Comparison of ENCODE assay signal across 15 mouse cellular contexts in the genomic region with DNA sequence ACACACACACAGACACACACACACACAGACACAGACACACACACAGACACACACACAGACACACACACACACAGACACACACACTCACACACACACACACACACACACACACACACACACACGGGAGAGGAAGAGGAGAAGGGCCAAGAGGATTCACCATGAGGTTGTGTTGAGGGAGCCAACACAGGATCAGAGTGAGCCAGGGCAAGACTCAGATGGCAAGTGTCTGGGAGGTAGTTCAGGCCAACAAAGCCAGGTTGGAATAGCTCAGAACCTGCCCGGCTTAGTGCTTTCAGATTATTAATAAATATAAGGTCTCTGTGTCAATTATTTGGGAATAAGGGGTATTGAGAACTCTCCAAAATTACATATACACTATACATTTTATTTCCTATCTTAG. TPM values are rescaled to one million over a fixed set of nuclear protein-coding genes. Genes with fewer than 3 reads are reported as not detected.
"Had no signal": no experiment of that assay in that cellular context is flagged by ENCODE, and none has a peak within 500 bp of the region (broad histone marks: within the 10 kb centered on the region; RNA-seq: fewer than 3 reads in every experiment).

No protein-coding gene starts in this region.

- H3K27me3 ChIP-seq: midbrain, embryonic 12.5 days; neural tube, embryonic 13.5 days; stomach, embryonic 15.5 days had no signal

- H3K9ac ChIP-seq: lung, embryonic 14.5 days; midbrain, embryonic 12.5 days; neural tube, embryonic 13.5 days; stomach, embryonic 15.5 days had no signal

- ATAC-seq: midbrain, embryonic 16.5 days had no signal

- H3K4me3 ChIP-seq: midbrain, embryonic 10.5 days; midbrain, embryonic 12.5 days; myocyte; neural tube, embryonic 13.5 days; stomach, embryonic 15.5 days had no signal

- DNase-seq: lung, embryonic 14.5 days; lung, postnatal 10 days; lung, postnatal 4 days; midbrain, embryonic 14.5 days; right cerebral cortex, postnatal 14 days; thymus, adult 2 months; thymus, postnatal 25 days; thymus, postnatal 4 days had no signal

- H3K4me1 ChIP-seq: midbrain, embryonic 10.5 days; midbrain, embryonic 12.5 days; stomach, embryonic 15.5 days had no signal

- H3K4me2 ChIP-seq: lung, embryonic 14.5 days; midbrain, embryonic 12.5 days; neural tube, embryonic 13.5 days; stomach, embryonic 15.5 days had no signal

- H3K9me3 ChIP-seq: midbrain, embryonic 10.5 days; midbrain, embryonic 12.5 days; neural tube, embryonic 13.5 days; stomach, embryonic 15.5 days had no signal

- H3K36me3 ChIP-seq: midbrain, embryonic 10.5 days; midbrain, embryonic 12.5 days; neural tube, embryonic 13.5 days; stomach, embryonic 15.5 days had no signal

- H3K27ac ChIP-seq: midbrain, embryonic 10.5 days; midbrain, embryonic 12.5 days; stomach, embryonic 15.5 days; stomach, postnatal 0 days had no signal

RNA-seq across cellular contexts. Expression of a gene that starts 33.9 kb away (rescaled TPM):
- polyA plus RNA-seq: myocyte had no signal
